Comparison of ENCODE assay signal across 8 mouse cellular contexts in the genomic region with DNA sequence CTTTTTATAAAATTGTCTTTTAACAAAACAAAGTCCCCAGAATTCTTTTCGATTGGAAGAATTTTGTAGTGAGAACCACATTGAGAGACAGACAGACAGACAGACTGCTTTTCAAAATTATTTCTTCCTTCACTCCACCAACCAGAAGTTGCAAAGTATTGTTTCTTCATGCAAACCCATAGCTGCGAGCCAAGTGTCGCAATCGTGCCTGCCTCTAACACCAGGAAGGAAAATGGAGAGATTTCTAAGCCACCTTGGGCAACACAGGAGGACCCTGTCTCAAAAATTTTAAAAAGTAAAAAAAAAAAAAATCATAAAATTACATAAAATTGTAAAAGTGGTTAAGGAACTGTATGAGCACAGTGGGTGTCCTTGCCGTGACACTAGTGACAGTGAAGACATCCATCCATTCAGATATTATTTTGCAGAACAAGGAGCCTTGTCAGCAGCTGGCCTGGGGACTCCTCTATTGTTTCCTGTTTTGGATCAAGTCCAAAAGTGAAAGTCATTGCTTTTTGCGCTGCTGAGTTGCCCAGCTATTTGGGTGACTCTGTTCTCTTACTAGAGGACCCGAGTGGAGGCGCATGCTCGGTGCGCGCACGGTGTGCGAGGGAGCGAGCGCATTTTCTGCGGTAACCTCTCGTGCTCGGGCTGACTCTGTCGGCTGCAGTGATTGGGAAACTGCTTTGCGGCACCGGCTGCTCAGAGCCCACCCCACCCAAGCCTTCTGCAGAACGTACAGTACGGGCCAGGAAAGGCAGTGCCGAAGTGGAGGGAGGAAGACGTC.
DNase-seq lines count a peak whose midpoint lies in the region; ATAC-seq and TF ChIP-seq lines count a peak whose summit lies in the region.

No protein-coding gene starts in this region.

- no peaks in the 10 kb centered on the region for H3K4me1 ChIP-seq in forebrain, embryonic 13.5 days
- H3K4me1 ChIP-seq in forebrain, embryonic 14.5 days (ENCODE audit: control insufficient read depth, insufficient read depth, low read length) = no peaks in the 10 kb centered on the region
- no peaks in the 10 kb centered on the region for H3K4me1 ChIP-seq in lung, embryonic 14.5 days (ENCODE audit: insufficient read depth)
- no peaks in the 10 kb centered on the region for H3K4me1 ChIP-seq in lung, adult 2 months (ENCODE audit: control insufficient read depth, insufficient read depth, low read length)

- H3K9ac ChIP-seq in forebrain, embryonic 13.5 days = no peak overlapping the region
- H3K9ac ChIP-seq in forebrain, embryonic 14.5 days (ENCODE audit: low read length) = no peak overlapping the region
- H3K9ac ChIP-seq in lung, embryonic 14.5 days = no peak overlapping the region

- H3K36me3 ChIP-seq in forebrain, embryonic 13.5 days (ENCODE audit: poor library complexity, severe bottlenecking) = peaks cover 23% of the 10 kb centered on the region
- peaks cover 3% of the 10 kb centered on the region; the same call in 1 of the 2 replicates for H3K36me3 ChIP-seq in forebrain, embryonic 14.5 days (ENCODE audit: control insufficient read depth, insufficient read depth, low read length)
- H3K36me3 ChIP-seq in lung, embryonic 14.5 days (ENCODE audit: insufficient read depth) = peaks cover 4% of the 10 kb centered on the region; the same call in 1 of the 2 replicates

- TF ChIP-seq POLR2A in lung, adult 2 months (IDR thresholded peaks at IDR 0.05; ENCODE audit: borderline replicate concordance, extremely low read depth, low read depth, low read length) = no peak

- WGBS in forebrain, embryonic 13.5 days = 88% methylated on average over 25 of the region's 25 CpGs
- 90% methylated on average over 25 of the region's 25 CpGs for WGBS in forebrain, embryonic 14.5 days
- WGBS in lung, embryonic 14.5 days = 82% methylated on average over 25 of the region's 25 CpGs
- 70% methylated on average over 25 of the region's 25 CpGs for WGBS in lung, adult 2 months

- H3K27ac ChIP-seq in forebrain, embryonic 13.5 days = no peak overlapping the region
- no peak overlapping the region for H3K27ac ChIP-seq in forebrain, embryonic 14.5 days (ENCODE audit: low read depth, low read length)
- H3K27ac ChIP-seq in lung, embryonic 14.5 days (ENCODE audit: low read depth) = no peak overlapping the region

- no peak for TF ChIP-seq CTCF in lung, embryonic 14.5 days (IDR thresholded peaks at IDR 0.05; ENCODE audit: low read depth)
- no peak for TF ChIP-seq CTCF in lung, adult 2 months (IDR thresholded peaks at IDR 0.05; ENCODE audit: insufficient read depth, low read length)

- no peaks in the 10 kb centered on the region for H3K9me3 ChIP-seq in forebrain, embryonic 13.5 days (replicated peaks)
- no peaks in the 10 kb centered on the region for H3K9me3 ChIP-seq in forebrain, embryonic 14.5 days (replicated peaks; ENCODE audit: control insufficient read depth, low read length)
- no peaks in the 10 kb centered on the region for H3K9me3 ChIP-seq in lung, embryonic 14.5 days (ENCODE audit: low read depth, low read length)

- peak; percentile 55 for ATAC-seq in forebrain, embryonic 13.5 days
- no peak; the same call in 1 of the 2 replicates for ATAC-seq in forebrain, embryonic 14.5 days
- no peak; the same call in 1 of the 2 replicates for ATAC-seq in lung, embryonic 14.5 days (ENCODE audit: insufficient read depth)
- ATAC-seq in granulocyte monocyte progenitor cell, adult 5-6 weeks (replicated peaks; ENCODE audit: poor library complexity, severe bottlenecking) = peak; percentile 69

- H3K27me3 ChIP-seq in forebrain, embryonic 13.5 days = no peaks in the 10 kb centered on the region
- no peaks in the 10 kb centered on the region for H3K27me3 ChIP-seq in forebrain, embryonic 14.5 days (replicated peaks; ENCODE audit: control insufficient read depth, insufficient read depth, low read length)
- H3K27me3 ChIP-seq in lung, embryonic 14.5 days (ENCODE audit: insufficient read depth, low read length) = no peaks in the 10 kb centered on the region

- no peak for DNase-seq in forebrain, embryonic 14.5 days (ENCODE audit: low spot score)
- peak; percentile 55 for DNase-seq in lung, embryonic 14.5 days
- no peak for DNase-seq in lung, adult 2 months
- peak; percentile 23 for DNase-seq in lung, postnatal 25 days (ENCODE audit: low spot score)
- DNase-seq in embryo, embryonic 11 days = no peak
- no peak for DNase-seq in Muller cell, postnatal 12 days (ENCODE audit: inconsistent ontology term)

- no peak overlapping the region for H3K4me3 ChIP-seq in forebrain, embryonic 13.5 days
- H3K4me3 ChIP-seq in forebrain, embryonic 14.5 days (ENCODE audit: low read depth, low read length) = no peak overlapping the region
- no peak overlapping the region for H3K4me3 ChIP-seq in lung, embryonic 14.5 days (ENCODE audit: low read depth, low read length)
- no peak overlapping the region for H3K4me3 ChIP-seq in lung, adult 2 months (replicated peaks; ENCODE audit: extremely low read depth, low read depth, low read length)

- no peak overlapping the region for H3K4me2 ChIP-seq in forebrain, embryonic 13.5 days
- no peak overlapping the region for H3K4me2 ChIP-seq in forebrain, embryonic 14.5 days (ENCODE audit: low read length)
- H3K4me2 ChIP-seq in lung, embryonic 14.5 days = no peak overlapping the region

Comparison
In these comparisons a context has a peak if more than half of its experiments do, and no peak if none do; other contexts are left out.
1. ATAC-seq: peak in forebrain, embryonic 13.5 days (single experiment) and granulocyte monocyte progenitor cell, adult 5-6 weeks (single experiment); none in forebrain, embryonic 14.5 days (single experiment) and lung, embryonic 14.5 days (single experiment).
2. DNase-seq: peak in lung, embryonic 14.5 days (single experiment) and lung, postnatal 25 days (single experiment); none in forebrain, embryonic 14.5 days (single experiment), lung, adult 2 months (single experiment), embryo, embryonic 11 days (single experiment) and Muller cell, postnatal 12 days (single experiment).